Mouse (Mus musculus): ENCODE measurements around the gene Erap1.

- TF ChIP-seq GATA1 (IDR thresholded peaks at IDR 0.05; ENCODE audit: borderline replicate concordance, low read length) (no peak), FLI1 (IDR thresholded peaks at IDR 0.05; ENCODE audit: low read length) (no peak)
Observed at GRCm38 (mm10) chr13:74695497-74696193, 56.3 kb downstream of the Erap1 start.

Measured in megakaryocyte, embryonic 14.5 days (primary cell).